Mouse (Mus musculus): ENCODE results near the gene Rnf151. TPM values are rescaled to one million over a fixed set of nuclear protein-coding genes. Genes with fewer than 3 reads are reported as not detected.

Rnf151 gene
- polyA plus RNA-seq, 1 experiment from 2014 or later, result 0.07 TPM

GRCm38 (mm10) chr17:24698715-24699114, 19.1 kb downstream of the Rnf151 start:
- no peak for ATAC-seq (ENCODE audit: low read depth)
- Histone ChIP-seq H3K27ac (ENCODE audit: low read length) (no peak overlapping the region), H3K9ac (ENCODE audit: low read depth, low read length) (no peak overlapping the region), H3K4me3 (ENCODE audit: low read depth, low read length) (no peak overlapping the region), H3K9me3 (replicated peaks; ENCODE audit: control insufficient read depth, low read length) (no peaks in the 10 kb centered on the region), H3K4me2 (ENCODE audit: low read depth, low read length) (no peak overlapping the region), H3K4me1 (ENCODE audit: control insufficient read depth, low read depth, low read length) (peaks cover 19% of the 10 kb centered on the region), H3K27me3 (ENCODE audit: control insufficient read depth, insufficient read depth, low read depth, low read length) (no peaks in the 10 kb centered on the region), H3K36me3 (ENCODE audit: control insufficient read depth, insufficient read depth) (peaks cover 15% of the 10 kb centered on the region)
- WGBS (ENCODE audit: insufficient replicate concordance), result 68% methylated on average over 9 of the region's 9 CpGs

DNA sequence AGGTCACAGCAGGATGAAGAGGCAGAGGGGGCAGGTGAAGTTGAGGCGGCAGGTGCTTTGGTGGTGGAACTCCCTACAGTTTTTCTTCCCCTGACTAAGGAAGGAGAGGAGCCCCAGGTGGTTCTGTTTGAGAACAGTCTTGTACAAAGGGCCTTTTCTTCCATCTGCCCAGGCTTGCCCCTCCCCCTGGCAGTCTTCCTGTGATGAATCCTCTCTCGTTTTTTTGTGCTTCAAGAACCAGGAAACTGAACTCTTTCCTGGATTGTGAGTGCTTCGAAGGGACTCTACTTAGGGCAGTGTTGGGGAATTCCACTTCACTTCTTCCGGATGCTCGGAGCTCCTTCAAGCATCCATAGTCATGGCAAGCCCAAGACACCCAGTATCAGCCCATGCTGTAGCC, 19.9 kb downstream of the Rnf151 start:
- Histone ChIP-seq H3K36me3 (ENCODE audit: control insufficient read depth, insufficient read depth) (peaks cover 14% of the 10 kb centered on the region), H3K4me3 (ENCODE audit: low read depth, low read length) (no peak overlapping the region), H3K9ac (ENCODE audit: low read depth, low read length) (no peak overlapping the region), H3K4me2 (ENCODE audit: low read depth, low read length) (no peak overlapping the region), H3K4me1 (ENCODE audit: control insufficient read depth, low read depth, low read length) (peaks cover 19% of the 10 kb centered on the region), H3K9me3 (replicated peaks; ENCODE audit: control insufficient read depth, low read length) (no peaks in the 10 kb centered on the region), H3K27ac (ENCODE audit: low read length) (no peak overlapping the region), H3K27me3 (ENCODE audit: control insufficient read depth, insufficient read depth, low read depth, low read length) (no peaks in the 10 kb centered on the region)
- 21% methylated on average over 5 of the region's 5 CpGs for WGBS (ENCODE audit: insufficient replicate concordance)
- ATAC-seq (ENCODE audit: low read depth), result no peak

GRCm38 (mm10) chr17:24696011-24696697, 21.7 kb downstream of the Rnf151 start, which contains the start of the genes Gfer and Noxo1:
Gene Gfer (minus strand): TSS chr17:24696156.
Gene Noxo1 (plus strand): TSS chr17:24696234.
- Histone ChIP-seq H3K36me3 (ENCODE audit: control insufficient read depth, insufficient read depth) (peaks cover 5% of the 10 kb centered on the region; the same call in 1 of the 2 replicates), H3K9me3 (replicated peaks; ENCODE audit: control insufficient read depth, low read length) (no peaks in the 10 kb centered on the region), H3K27ac (ENCODE audit: low read length) (peak within 1 kb of the TSS; percentile 80), H3K4me3 (ENCODE audit: low read depth, low read length) (peak within 1 kb of the TSS; percentile 85), H3K27me3 (ENCODE audit: control insufficient read depth, insufficient read depth, low read depth, low read length) (peaks cover 7% of the 10 kb centered on the region), H3K9ac (ENCODE audit: low read depth, low read length) (peak within 1 kb of the TSS; percentile 86), H3K4me1 (ENCODE audit: control insufficient read depth, low read depth, low read length) (peaks cover 19% of the 10 kb centered on the region), H3K4me2 (ENCODE audit: low read depth, low read length) (peak within 1 kb of the TSS; percentile 94)
- ATAC-seq (ENCODE audit: low read depth), result peak; percentile 97
- WGBS (ENCODE audit: insufficient replicate concordance), result under 1% methylated on average over 75 of the region's 76 CpGs

- Histone ChIP-seq H3K4me1 (ENCODE audit: control insufficient read depth, low read depth, low read length) (peaks cover 19% of the 10 kb centered on the region), H3K9me3 (replicated peaks; ENCODE audit: control insufficient read depth, low read length) (no peaks in the 10 kb centered on the region), H3K9ac (ENCODE audit: low read depth, low read length) (peak overlapping the region; percentile 86), H3K4me3 (ENCODE audit: low read depth, low read length) (peak overlapping the region; percentile 85), H3K36me3 (ENCODE audit: control insufficient read depth, insufficient read depth) (no peaks in the 10 kb centered on the region; the same call in 1 of the 2 replicates), H3K4me2 (ENCODE audit: low read depth, low read length) (peak overlapping the region; percentile 94), H3K27ac (ENCODE audit: low read length) (peak overlapping the region; percentile 80), H3K27me3 (ENCODE audit: control insufficient read depth, insufficient read depth, low read depth, low read length) (peaks cover 14% of the 10 kb centered on the region)
- ATAC-seq (ENCODE audit: low read depth), result peak; percentile 3; the same call in 1 of the 2 replicates
- 8% methylated on average over 51 of the region's 51 CpGs for WGBS (ENCODE audit: insufficient replicate concordance)
Observed at GRCm38 (mm10) chr17:24695326-24696010, 22.4 kb downstream of the Rnf151 start.

DNA sequence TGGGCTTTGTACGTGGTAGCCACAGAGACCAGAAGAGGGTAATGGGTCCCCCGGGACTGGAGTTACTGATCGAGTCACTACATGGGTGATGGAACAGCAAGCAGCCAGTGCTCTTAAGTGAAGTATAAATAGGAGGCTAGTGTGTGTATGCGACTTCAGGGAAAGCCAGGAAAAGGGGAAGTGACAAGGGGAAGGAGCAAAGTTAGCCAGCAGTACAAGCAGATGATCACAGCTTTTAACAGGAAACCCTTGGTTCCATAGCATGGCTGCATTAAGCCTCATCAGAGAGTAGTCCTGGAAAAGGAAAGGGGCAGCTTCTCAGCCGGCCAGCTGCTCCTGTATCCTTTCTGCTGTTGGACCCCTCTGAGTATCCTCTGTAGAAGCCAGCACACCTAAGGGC, 25.5 kb downstream of the Rnf151 start:
- H3K9me3 ChIP-seq (replicated peaks; ENCODE audit: control insufficient read depth, low read length), result no peaks in the 10 kb centered on the region
- 53% methylated on average over 5 of the region's 5 CpGs for WGBS (ENCODE audit: insufficient replicate concordance)
- no peak overlapping the region for H3K4me3 ChIP-seq (ENCODE audit: low read depth, low read length)
- H3K9ac ChIP-seq (ENCODE audit: low read depth, low read length), result no peak overlapping the region
- H3K36me3 ChIP-seq (ENCODE audit: control insufficient read depth, insufficient read depth), result no peaks in the 10 kb centered on the region; the same call in 1 of the 2 replicates
- no peak overlapping the region for H3K27ac ChIP-seq (ENCODE audit: low read length)
- no peak for ATAC-seq (ENCODE audit: low read depth)
- H3K4me1 ChIP-seq (ENCODE audit: control insufficient read depth, low read depth, low read length), result peaks cover 28% of the 10 kb centered on the region
- peaks cover 45% of the 10 kb centered on the region for H3K27me3 ChIP-seq (ENCODE audit: control insufficient read depth, insufficient read depth, low read depth, low read length)
- no peak overlapping the region for H3K4me2 ChIP-seq (ENCODE audit: low read depth, low read length)

- 3% methylated on average over 55 of the region's 55 CpGs for WGBS (ENCODE audit: insufficient replicate concordance)
- Histone ChIP-seq H3K4me1 (ENCODE audit: control insufficient read depth, low read depth, low read length) (peaks cover 19% of the 10 kb centered on the region), H3K9ac (ENCODE audit: low read depth, low read length) (no peak within 1 kb of the TSS), H3K36me3 (ENCODE audit: control insufficient read depth, insufficient read depth) (no peaks in the 10 kb centered on the region; the same call in 1 of the 2 replicates), H3K9me3 (replicated peaks; ENCODE audit: control insufficient read depth, low read length) (no peaks in the 10 kb centered on the region), H3K4me2 (ENCODE audit: low read depth, low read length) (peak within 1 kb of the TSS; percentile 44), H3K27ac (ENCODE audit: low read length) (no peak within 1 kb of the TSS), H3K27me3 (ENCODE audit: control insufficient read depth, insufficient read depth, low read depth, low read length) (peaks cover 49% of the 10 kb centered on the region), H3K4me3 (ENCODE audit: low read depth, low read length) (peak within 1 kb of the TSS; percentile 26)
- no peak for ATAC-seq (ENCODE audit: low read depth)
Observed at GRCm38 (mm10) chr17:24689251-24690081, 28.4 kb downstream of the Rnf151 start, which contains the start of gene Syngr3. Gene Syngr3 (minus strand): TSS chr17:24689955.

- peaks cover 49% of the 10 kb centered on the region for H3K27me3 ChIP-seq (ENCODE audit: control insufficient read depth, insufficient read depth, low read depth, low read length)
- 16% methylated on average over 23 of the region's 23 CpGs for WGBS (ENCODE audit: insufficient replicate concordance)
- ATAC-seq (ENCODE audit: low read depth), result no peak
- no peaks in the 10 kb centered on the region for H3K9me3 ChIP-seq (replicated peaks; ENCODE audit: control insufficient read depth, low read length)
- H3K27ac ChIP-seq (ENCODE audit: low read length), result no peak overlapping the region
- no peak overlapping the region; the same call in 1 of the 2 replicates for H3K9ac ChIP-seq (ENCODE audit: low read depth, low read length)
- peak overlapping the region; percentile 59 for H3K4me3 ChIP-seq (ENCODE audit: low read depth, low read length)
- no peaks in the 10 kb centered on the region; the same call in 1 of the 2 replicates for H3K36me3 ChIP-seq (ENCODE audit: control insufficient read depth, insufficient read depth)
- peaks cover 19% of the 10 kb centered on the region for H3K4me1 ChIP-seq (ENCODE audit: control insufficient read depth, low read depth, low read length)
- peak overlapping the region; percentile 78 for H3K4me2 ChIP-seq (ENCODE audit: low read depth, low read length)
Observed at GRCm38 (mm10) chr17:24687599-24687998, 30.3 kb downstream of the Rnf151 start.

DNA sequence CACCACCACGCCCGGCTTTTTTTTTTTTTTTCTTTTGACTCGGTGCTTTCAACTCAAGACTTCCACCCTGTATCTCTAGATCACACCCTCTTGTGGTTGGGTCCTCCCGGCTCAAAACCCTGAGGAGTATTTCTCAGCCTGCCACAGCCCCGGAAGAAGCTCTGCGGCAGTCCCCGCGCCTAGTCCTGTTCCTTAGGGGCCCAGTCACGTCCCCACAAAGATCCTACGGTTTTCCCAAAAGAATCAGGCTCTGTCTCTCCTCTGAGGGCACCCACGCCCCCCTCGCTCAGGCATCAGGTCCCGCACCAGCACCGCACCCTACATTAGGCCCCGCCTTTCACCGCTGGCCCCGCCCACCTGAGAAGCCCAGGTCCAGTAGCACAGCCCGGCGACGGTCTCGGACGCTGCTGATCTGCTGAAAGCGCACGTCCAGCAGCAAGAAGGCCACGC, 30.7 kb downstream of the Rnf151 start:
- peak; percentile 74 for ATAC-seq (ENCODE audit: low read depth)
- Histone ChIP-seq H3K4me3 (ENCODE audit: low read depth, low read length) (peak overlapping the region; percentile 59), H3K4me2 (ENCODE audit: low read depth, low read length) (peak overlapping the region; percentile 78), H3K36me3 (ENCODE audit: control insufficient read depth, insufficient read depth) (no peaks in the 10 kb centered on the region; the same call in 1 of the 2 replicates), H3K9ac (ENCODE audit: low read depth, low read length) (peak overlapping the region; percentile 44; the same call in 1 of the 2 replicates), H3K27ac (ENCODE audit: low read length) (no peak overlapping the region), H3K4me1 (ENCODE audit: control insufficient read depth, low read depth, low read length) (peaks cover 19% of the 10 kb centered on the region), H3K9me3 (replicated peaks; ENCODE audit: control insufficient read depth, low read length) (no peaks in the 10 kb centered on the region), H3K27me3 (ENCODE audit: control insufficient read depth, insufficient read depth, low read depth, low read length) (peaks cover 48% of the 10 kb centered on the region)
- WGBS (ENCODE audit: insufficient replicate concordance), result under 1% methylated on average over 24 of the region's 25 CpGs
